Mouse (Mus musculus) embryonic facial prominence, embryonic 14.5 days (tissue): ENCODE results near the gene Sbno2. TPM values are rescaled to one million over a fixed set of nuclear protein-coding genes. Genes with fewer than 3 reads are reported as not detected.

ENCODE experiments used
- ATAC-seq: fragments of 200-750 bp; cut with Nextera tagmentation; 2 replicates; pipeline ENCODE4 v1.8.0; 2017; ENCODE audit warnings: low read depth, moderate number of reproducible peaks, moderate TSS enrichment
- DNase-seq: peaks from one replicate; pipeline ENCODE4 v3.0.0-alpha.2; 2015; ENCODE audit warnings: low spot score
- H3K27ac ChIP-seq: fragments of 300-500 bp; sonication (generic); replicated peaks from 2 replicates; pipeline ENCODE4 v1.5.1; 2014; ENCODE audit warnings: low read depth, mild to moderate bottlenecking, low read length, moderate library complexity
- H3K27me3 ChIP-seq: fragments of 300-500 bp; sonication (generic); replicated peaks from 2 replicates; pipeline ENCODE4 v1.6.1; 2014; ENCODE audit warnings: low read length; ENCODE audit not compliant: control insufficient read depth, insufficient read depth
- H3K36me3 ChIP-seq: fragments of 300-500 bp; sonication (generic); 2 replicates; pipeline ENCODE4 v1.6.1; 2014; ENCODE audit warnings: low read length, mixed read lengths; ENCODE audit not compliant: control insufficient read depth, insufficient read depth
- H3K4me1 ChIP-seq: fragments of 300-500 bp; sonication (generic); 2 replicates; pipeline ENCODE4 v1.6.1; 2014; ENCODE audit warnings: antibody characterized with exemption, low read length; ENCODE audit not compliant: control insufficient read depth, insufficient read depth
- H3K4me2 ChIP-seq: fragments of 300-500 bp; sonication (generic); 2 replicates; pipeline ENCODE4 v1.6.1; 2014; ENCODE audit warnings: low read depth, mild to moderate bottlenecking, low read length, moderate library complexity, mixed read lengths
- H3K4me3 ChIP-seq: fragments of 300-500 bp; sonication (generic); 2 replicates; pipeline ENCODE4 v1.5.1; 2014; ENCODE audit warnings: low read depth, mild to moderate bottlenecking, low read length
- H3K9ac ChIP-seq: fragments of 300-500 bp; sonication (generic); 2 replicates; pipeline ENCODE4 v1.6.1; 2014; ENCODE audit warnings: low read depth, mild to moderate bottlenecking, low read length, moderate library complexity, mixed read lengths
- H3K9me3 ChIP-seq: fragments of 300-500 bp; sonication (generic); 2 replicates; pipeline ENCODE4 v1.6.1; 2016; ENCODE audit warnings: low read length; ENCODE audit not compliant: control insufficient read depth
- WGBS: fragments of 180-500 bp; shearing (Covaris S2); extraction: QIAGEN DNeasy Blood & Tissue Kit; methylation state at CpG from one replicate; pipeline ENCODE4 v1.1.7; 2014; 5-methylcytosine and 5-hydroxymethylcytosine counted together
- polyA plus RNA-seq: library from polyadenylated mRNA; unstranded; fragments of >200 nt; fragmentation: Nextera tagmentation; extraction: Ambion mirVana; gene quantifications from 2 replicates; pipeline ENCODE4 v1.2.1, GENCODE M21; 2014

The Sbno2 gene
- polyA plus RNA-seq, 1 experiment from 2014 or later, result 14.1 TPM

DNA sequence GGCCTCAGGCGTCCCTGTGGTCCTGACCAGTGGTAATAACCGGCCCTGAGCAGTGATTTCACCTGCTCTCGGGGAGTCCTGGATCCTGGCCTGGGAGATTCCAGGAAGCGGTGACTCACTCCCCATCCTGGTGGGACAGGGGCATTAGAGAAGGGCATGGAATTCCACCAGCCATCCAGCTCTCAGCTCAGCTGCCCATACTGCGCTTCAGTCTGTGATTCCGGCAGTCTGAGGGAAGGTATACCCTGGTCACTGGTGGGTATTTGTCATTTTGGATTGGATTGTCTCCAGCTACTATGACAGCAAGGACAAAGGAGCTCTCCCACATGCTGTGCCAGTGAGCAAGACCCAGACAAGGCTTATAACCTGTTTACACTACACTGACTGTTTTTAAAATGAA is 2.3 kb upstream of the Sbno2 start:
- no peaks in the 10 kb centered on the region for H3K9me3 ChIP-seq
- no peak overlapping the region for H3K4me3 ChIP-seq
- no peak for DNase-seq
- no peaks in the 10 kb centered on the region for H3K36me3 ChIP-seq
- 62% methylated on average over 6 of the region's 6 CpGs for WGBS
- H3K4me2 ChIP-seq, result no peak overlapping the region
- no peaks in the 10 kb centered on the region for H3K27me3 ChIP-seq
- no peaks in the 10 kb centered on the region for H3K4me1 ChIP-seq
- H3K27ac ChIP-seq, result no peak overlapping the region
- 0 out of 2 replicates have a peak overlapping the region, but pooled peaks have one; percentile 5 for H3K9ac ChIP-seq
- ATAC-seq, result no peak

DNA sequence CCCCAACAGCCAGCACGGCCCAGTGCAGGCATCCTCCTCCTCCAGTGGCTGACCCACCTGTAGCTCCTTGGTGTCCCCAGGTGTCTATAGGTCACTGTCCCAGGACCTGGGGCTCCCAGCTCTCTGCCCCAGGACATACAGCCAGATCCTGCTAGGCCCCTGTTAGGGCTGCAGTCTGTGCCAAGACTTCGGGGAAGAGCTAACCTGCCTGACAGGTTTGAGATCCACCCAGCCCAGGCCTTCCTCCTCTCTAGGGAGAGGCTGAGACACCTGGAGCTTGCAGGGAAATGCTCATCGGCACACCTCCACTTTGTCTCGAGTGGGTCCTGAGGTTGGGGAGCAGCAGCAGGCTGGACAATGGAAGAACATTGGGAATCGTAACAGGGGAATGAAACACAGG is 555 bp upstream of the Sbno2 start:
- peaks cover 8% of the 10 kb centered on the region for H3K4me1 ChIP-seq
- H3K27ac ChIP-seq, result peak overlapping the region; percentile 45
- no peaks in the 10 kb centered on the region for H3K36me3 ChIP-seq
- H3K4me3 ChIP-seq, result no peak overlapping the region; the same call in 1 of the 2 replicates
- H3K27me3 ChIP-seq, result no peaks in the 10 kb centered on the region
- ATAC-seq (peak; percentile 70; the same call in 1 of the 2 replicates), DNase-seq (peak; percentile 77)
- H3K9ac ChIP-seq, result 0 out of 2 replicates have a peak overlapping the region, but pooled peaks have one; percentile 21
- H3K4me2 ChIP-seq, result peak overlapping the region; percentile 30
- WGBS, result 59% methylated on average over 5 of the region's 5 CpGs
- no peaks in the 10 kb centered on the region for H3K9me3 ChIP-seq

DNA sequence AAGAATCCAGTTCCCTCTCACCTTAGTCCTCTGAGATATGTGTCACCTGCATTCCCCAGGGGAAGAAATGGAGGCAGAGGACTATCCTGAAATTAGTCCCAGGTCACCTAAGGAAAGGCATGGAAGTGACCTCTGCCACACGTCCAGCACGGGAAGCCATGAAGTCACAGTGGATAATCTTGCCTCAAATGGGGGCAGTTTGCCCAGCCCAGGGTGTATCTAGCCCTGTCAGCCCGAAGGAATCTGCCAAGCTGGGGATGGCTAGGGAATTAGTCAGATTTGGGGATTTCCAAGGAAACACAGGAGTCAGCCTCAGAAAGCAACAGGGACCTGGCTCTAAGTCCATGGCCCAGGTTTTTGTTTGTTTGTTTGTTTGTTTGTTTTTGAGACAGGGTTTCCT is 1.2 kb downstream of the Sbno2 start:
- Histone ChIP-seq H3K4me3 (no peak overlapping the region), H3K4me1 (peaks cover 8% of the 10 kb centered on the region), H3K36me3 (no peaks in the 10 kb centered on the region), H3K9ac (no peak overlapping the region), H3K9me3 (no peaks in the 10 kb centered on the region), H3K27ac (no peak overlapping the region), H3K4me2 (no peak overlapping the region), H3K27me3 (no peaks in the 10 kb centered on the region)
- WGBS, result 75% methylated on average over 3 of the region's 3 CpGs
- ATAC-seq (no peak), DNase-seq (no peak)

DNA sequence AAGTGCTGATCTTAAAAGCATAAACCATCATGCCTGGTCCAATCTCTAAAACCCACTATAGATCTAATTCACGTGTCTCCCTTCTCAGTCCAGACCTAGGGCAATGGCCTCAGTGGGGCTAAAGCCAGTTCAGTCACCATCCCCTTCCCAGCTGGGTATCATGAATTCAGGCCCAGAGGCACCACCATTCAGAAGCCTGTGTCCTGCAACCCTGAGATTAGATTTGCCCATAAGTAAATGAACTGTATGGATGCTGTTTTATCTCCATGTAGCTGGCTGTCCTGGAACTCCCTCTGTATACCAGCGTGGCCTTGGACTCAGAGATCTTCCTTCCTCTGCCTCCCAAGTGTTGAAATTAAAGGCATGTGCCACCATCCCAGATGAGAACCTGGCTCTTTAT is 2.3 kb downstream of the Sbno2 start:
- Histone ChIP-seq H3K27me3 (no peaks in the 10 kb centered on the region), H3K4me2 (peak overlapping the region; percentile 96; the same call in 1 of the 2 replicates), H3K9ac (no peak overlapping the region), H3K4me3 (no peak overlapping the region), H3K36me3 (no peaks in the 10 kb centered on the region), H3K4me1 (peaks cover 8% of the 10 kb centered on the region), H3K9me3 (no peaks in the 10 kb centered on the region), H3K27ac (no peak overlapping the region; the same call in 1 of the 2 replicates)
- WGBS, result 84% methylated on average over 2 of the region's 2 CpGs
- no peak for ATAC-seq
- DNase-seq, result no peak

DNA sequence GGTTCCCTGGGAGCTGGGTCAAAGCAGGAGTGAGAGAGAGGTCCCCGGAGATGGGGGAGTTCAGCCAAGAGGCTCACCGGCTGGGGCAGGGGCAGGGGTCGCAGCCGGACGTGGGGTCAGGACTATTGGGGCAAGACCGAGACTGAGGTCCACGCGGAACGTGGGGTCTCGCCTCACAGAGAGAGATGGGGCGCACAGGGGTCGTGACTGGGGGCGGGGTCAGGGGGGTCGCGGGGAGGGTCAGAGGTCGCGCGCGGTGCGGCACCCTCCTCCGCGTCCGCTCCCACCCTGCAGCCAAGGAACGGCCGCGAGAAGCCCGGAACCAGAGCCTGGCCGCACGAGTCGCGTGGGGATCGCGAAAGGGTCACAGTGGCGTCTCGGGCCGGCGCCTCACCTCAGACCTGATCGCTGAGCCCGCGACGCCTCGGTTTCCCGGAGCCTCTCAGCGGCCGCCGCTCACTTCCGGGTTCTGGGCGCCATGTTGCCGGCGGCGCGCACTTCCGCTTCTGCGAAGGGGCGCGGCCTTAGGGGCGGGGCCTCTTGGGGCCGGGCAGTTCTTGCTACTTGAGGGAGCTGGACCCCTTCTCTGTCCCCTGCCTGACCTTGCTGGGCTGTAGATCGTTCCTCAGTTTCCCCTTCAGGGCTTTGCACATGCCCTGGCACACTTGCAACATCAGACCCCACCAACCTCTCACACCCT is 3.0 kb downstream of the Sbno2 start:
- Histone ChIP-seq H3K4me1 (peaks cover 13% of the 10 kb centered on the region), H3K4me2 (peak overlapping the region; percentile 96), H3K27me3 (no peaks in the 10 kb centered on the region), H3K9me3 (no peaks in the 10 kb centered on the region), H3K4me3 (peak overlapping the region; percentile 92), H3K9ac (peak overlapping the region; percentile 90), H3K36me3 (no peaks in the 10 kb centered on the region), H3K27ac (peak overlapping the region; percentile 30; the same call in 1 of the 2 replicates)
- DNase-seq, result peak; percentile 92
- under 1% methylated on average over 42 of the region's 59 CpGs for WGBS
- peak; percentile 87 for ATAC-seq

DNA sequence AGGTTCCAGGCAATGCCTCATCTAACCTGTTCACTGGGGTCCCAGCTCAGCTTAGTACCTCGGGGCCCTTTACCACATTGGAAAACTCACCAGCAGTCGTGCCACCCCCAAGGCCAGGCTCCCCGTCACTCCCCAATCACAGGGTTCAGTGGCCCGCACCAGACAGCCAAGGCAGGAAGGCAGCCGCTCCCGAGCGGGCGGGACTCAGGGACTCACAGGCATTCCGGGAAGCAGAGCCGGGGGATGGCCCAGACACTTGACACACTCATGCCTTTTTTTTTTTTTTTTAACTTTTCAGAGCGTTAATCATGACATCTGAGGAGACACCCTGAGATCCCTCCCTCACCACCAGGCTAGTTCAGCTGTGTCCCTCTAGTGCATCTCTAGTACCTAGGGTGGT is 4.4 kb downstream of the Sbno2 start:
- H3K27me3 ChIP-seq, result no peaks in the 10 kb centered on the region
- H3K36me3 ChIP-seq, result no peaks in the 10 kb centered on the region
- DNase-seq, result no peak
- ATAC-seq, result no peak
- no peaks in the 10 kb centered on the region for H3K9me3 ChIP-seq
- peaks cover 20% of the 10 kb centered on the region for H3K4me1 ChIP-seq
- WGBS, result 65% methylated on average over 11 of the region's 11 CpGs
- H3K4me3 ChIP-seq, result peak overlapping the region; percentile 92; the same call in 1 of the 2 replicates
- peak overlapping the region; percentile 96 for H3K4me2 ChIP-seq
- H3K9ac ChIP-seq, result no peak overlapping the region
- no peak overlapping the region for H3K27ac ChIP-seq

DNA sequence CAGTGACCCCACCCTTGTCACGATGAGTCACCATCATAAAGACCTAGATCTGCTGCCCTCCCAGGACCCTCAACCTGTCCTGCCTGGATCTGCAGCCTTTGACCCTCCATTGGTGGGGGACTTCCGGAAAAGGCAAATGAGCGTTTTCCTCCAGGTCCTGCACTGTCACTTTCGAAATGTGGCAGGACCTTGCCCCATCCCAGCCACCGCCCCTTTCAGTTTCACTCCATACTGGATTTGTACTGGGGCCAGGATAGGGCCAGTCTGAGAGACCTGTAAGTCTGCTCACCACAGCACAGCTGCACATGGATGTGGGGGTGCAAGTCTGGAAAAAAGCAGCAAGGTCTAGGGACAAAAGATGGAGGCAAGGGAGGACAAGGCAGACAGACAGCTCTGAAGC is 6.7 kb downstream of the Sbno2 start:
- no peak overlapping the region for H3K9ac ChIP-seq
- H3K4me1 ChIP-seq, result peaks cover 20% of the 10 kb centered on the region
- H3K9me3 ChIP-seq, result no peaks in the 10 kb centered on the region
- H3K36me3 ChIP-seq, result no peaks in the 10 kb centered on the region
- H3K4me3 ChIP-seq, result no peak overlapping the region
- no peak overlapping the region for H3K4me2 ChIP-seq
- 76% methylated on average over 5 of the region's 5 CpGs for WGBS
- no peak overlapping the region for H3K27ac ChIP-seq
- no peaks in the 10 kb centered on the region for H3K27me3 ChIP-seq
- DNase-seq (no peak), ATAC-seq (no peak)

DNA sequence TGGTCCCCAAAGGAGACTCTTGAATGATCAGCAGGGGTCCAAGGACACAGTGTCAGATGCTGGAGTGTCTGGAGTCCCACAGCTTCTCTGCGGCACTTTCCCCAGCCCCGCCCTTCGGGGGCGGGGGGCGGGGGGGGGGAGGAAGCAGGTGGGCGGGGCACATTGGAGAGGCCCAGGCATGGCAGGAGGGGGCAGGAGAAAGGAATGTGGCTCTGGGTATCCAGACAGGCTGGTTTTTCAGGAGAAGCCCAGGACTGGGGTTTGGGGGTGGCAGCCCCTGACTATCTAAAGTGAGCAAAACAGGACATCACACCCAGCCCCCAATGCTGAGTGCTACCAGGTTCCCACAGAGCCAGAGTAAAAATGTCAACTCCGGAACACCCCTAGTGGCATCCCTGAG is 8.1 kb downstream of the Sbno2 start:
- H3K4me3 ChIP-seq, result no peak overlapping the region
- peak overlapping the region; percentile 70; the same call in 1 of the 2 replicates for H3K27ac ChIP-seq
- 31% methylated on average over 3 of the region's 7 CpGs for WGBS
- no peaks in the 10 kb centered on the region for H3K27me3 ChIP-seq
- H3K36me3 ChIP-seq, result no peaks in the 10 kb centered on the region
- ATAC-seq, result peak; percentile 69
- peak; percentile 72 for DNase-seq
- H3K9me3 ChIP-seq, result no peaks in the 10 kb centered on the region
- H3K9ac ChIP-seq, result peak overlapping the region; percentile 22; the same call in 1 of the 2 replicates
- peak overlapping the region; percentile 27; the same call in 1 of the 2 replicates for H3K4me2 ChIP-seq
- H3K4me1 ChIP-seq, result peaks cover 20% of the 10 kb centered on the region

DNA sequence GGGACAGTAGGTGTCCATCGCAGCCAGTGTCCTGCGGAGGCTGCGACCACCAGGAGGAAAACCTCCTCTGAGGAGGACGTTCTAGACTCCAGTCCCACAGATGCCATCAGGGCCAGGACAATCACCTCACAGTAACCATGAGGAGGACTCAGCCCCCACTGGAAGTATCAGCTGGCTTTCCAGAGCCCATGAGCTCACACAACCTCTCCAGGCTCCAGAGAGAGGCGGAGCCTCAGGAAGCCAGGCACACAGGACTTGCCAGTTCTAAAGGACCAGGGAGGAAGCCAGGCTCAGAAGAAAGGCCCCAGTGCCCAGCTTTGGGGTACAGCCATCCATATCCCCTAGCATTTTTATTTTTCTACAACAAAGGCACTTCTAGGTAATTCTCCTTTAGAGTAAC is 9.8 kb downstream of the Sbno2 start:
- no peak overlapping the region for H3K27ac ChIP-seq

More for the DNA sequence above, 9.8 kb downstream of the Sbno2 start:
- ATAC-seq, result no peak
- WGBS, result 84% methylated on average over 5 of the region's 5 CpGs
- Histone ChIP-seq H3K4me2 (no peak overlapping the region), H3K27me3 (no peaks in the 10 kb centered on the region), H3K36me3 (no peaks in the 10 kb centered on the region), H3K9ac (0 out of 2 replicates have a peak overlapping the region, but pooled peaks have one; percentile 21), H3K9me3 (no peaks in the 10 kb centered on the region), H3K4me1 (peaks cover 12% of the 10 kb centered on the region), H3K4me3 (no peak overlapping the region)
- no peak for DNase-seq
